Mouse (Mus musculus) MEL (cell line): ENCODE measurements around the gene Cdk14.

ENCODE experiments used
- CHD2 ChIP-seq: IDR thresholded peaks from 2 replicates; pipeline ENCODE4 v1.6.1; 2011; ENCODE audit warnings: low read length, improper control_type of control experiment
- CTCF ChIP-seq, 3 experiments: IDR thresholded peaks in 2 of 3; conservative IDR thresholded peaks in 1 of 3; 2 replicates each; pipeline ENCODE4 v1.5.1; 2011 to 2012; ENCODE audit warnings: low read length in 3 of 3, low read depth in 2 of 3, mild to moderate bottlenecking in 2 of 3, improper control_type of control experiment in 1 of 3, inconsistent platforms in 1 of 3, mixed read lengths in 1 of 3, moderate library complexity in 1 of 3; ENCODE audit not compliant: control insufficient read depth in 1 of 3, insufficient read depth in 1 of 3, poor library complexity in 1 of 3, severe bottlenecking in 1 of 3
- MAFK ChIP-seq: IDR thresholded peaks from 2 replicates; pipeline ENCODE4 v1.6.1; 2011; ENCODE audit warnings: low read depth, mild to moderate bottlenecking, low read length, improper control_type of control experiment, borderline replicate concordance
- POLR2A ChIP-seq, 2 experiments: IDR thresholded peaks; 2 replicates each; pipeline ENCODE4 v1.6.1; 2011 to 2012; ENCODE audit warnings: low read length in 2 of 2, mild to moderate bottlenecking in 2 of 2, control low read depth in 1 of 2, improper control_type of control experiment in 1 of 2, low read depth in 1 of 2, moderate library complexity in 1 of 2; ENCODE audit not compliant: control insufficient read depth in 1 of 2, insufficient read depth in 1 of 2, poor library complexity in 1 of 2
- TCF12 ChIP-seq: IDR thresholded peaks from 2 replicates; pipeline ENCODE4 v1.6.1; 2014; ENCODE audit warnings: low read depth, mild to moderate bottlenecking, inconsistent platforms, low read length, improper control_type of control experiment, moderate library complexity
- USF2 ChIP-seq, 2 experiments: IDR thresholded peaks; 2 replicates each; pipeline ENCODE4 v1.6.1; 2011 to 2012; ENCODE audit warnings: improper control_type of control experiment in 2 of 2, low read length in 2 of 2, borderline replicate concordance in 1 of 2, inconsistent platforms in 1 of 2, low read depth in 1 of 2, mild to moderate bottlenecking in 1 of 2; ENCODE audit not compliant: insufficient read depth in 1 of 2

DNA sequence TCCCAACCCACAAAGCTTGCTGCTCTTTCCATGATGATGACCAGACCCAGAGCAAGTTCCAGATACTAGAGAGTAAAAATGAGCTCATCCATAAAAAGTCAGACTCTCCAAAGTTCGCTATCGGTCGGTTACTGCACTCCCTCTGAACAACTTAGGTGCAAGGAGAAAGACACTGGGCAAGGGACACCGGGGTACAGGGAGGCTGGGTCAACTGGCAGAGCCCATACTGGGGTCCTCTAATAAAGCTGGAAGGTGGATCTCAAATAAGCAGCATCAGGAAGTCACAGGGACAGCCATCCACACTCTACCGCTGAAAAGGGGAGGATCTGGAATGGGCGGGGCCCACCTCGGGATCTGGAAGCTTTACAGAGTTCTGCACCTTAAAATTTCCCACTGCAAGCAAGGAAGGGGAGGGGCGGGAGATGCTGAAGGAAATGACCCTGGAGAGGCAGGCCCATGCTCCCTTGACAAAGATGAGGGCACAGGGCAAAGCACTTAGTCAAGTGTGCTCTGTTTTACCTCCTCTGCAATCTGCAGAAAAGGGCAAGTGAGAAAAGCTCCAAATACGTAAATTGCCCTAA, 665.3 kb downstream of the Cdk14 start:
- no peak for TF ChIP-seq USF2 (IDR thresholded peaks at IDR 0.05; ENCODE audit: borderline replicate concordance in 1 of 2, insufficient read depth in 1 of 2, low read depth in 1 of 2, low read length in 2 of 2)
- no peak for TF ChIP-seq CHD2
- TF ChIP-seq CTCF (IDR thresholded peaks at IDR 0.05 in 2 of 3, conservative IDR thresholded peaks at IDR 0.05 in 1 of 3; ENCODE audit: control insufficient read depth in 1 of 3, insufficient read depth in 1 of 3, low read depth in 2 of 3, low read length in 3 of 3, poor library complexity in 1 of 3, severe bottlenecking in 1 of 3): no peak
- no peak for TF ChIP-seq POLR2A (IDR thresholded peaks at IDR 0.05; ENCODE audit: control insufficient read depth in 1 of 2, insufficient read depth in 1 of 2, low read depth in 1 of 2, low read length in 2 of 2, poor library complexity in 1 of 2)
- no peak for TF ChIP-seq MAFK
- TF ChIP-seq TCF12: no peak
